Mouse (Mus musculus) leukemia stem cell, adult 10-12 weeks (primary cell): ENCODE data around the gene Phf7. TPM values are rescaled to one million over a fixed set of nuclear protein-coding genes. Genes with fewer than 3 reads are reported as not detected.

Experiments
- polyA plus RNA-seq: library from polyadenylated mRNA; stranded (reverse); fragments of >175 nt; gene quantifications from 2 replicates; pipeline ENCODE4 v1.2.3, GENCODE M21; 2012; ENCODE audit warnings: low replicate concordance

The Phf7 gene
- 1.8 and 3.5 TPM in 2 replicates for polyA plus RNA-seq

DNA sequence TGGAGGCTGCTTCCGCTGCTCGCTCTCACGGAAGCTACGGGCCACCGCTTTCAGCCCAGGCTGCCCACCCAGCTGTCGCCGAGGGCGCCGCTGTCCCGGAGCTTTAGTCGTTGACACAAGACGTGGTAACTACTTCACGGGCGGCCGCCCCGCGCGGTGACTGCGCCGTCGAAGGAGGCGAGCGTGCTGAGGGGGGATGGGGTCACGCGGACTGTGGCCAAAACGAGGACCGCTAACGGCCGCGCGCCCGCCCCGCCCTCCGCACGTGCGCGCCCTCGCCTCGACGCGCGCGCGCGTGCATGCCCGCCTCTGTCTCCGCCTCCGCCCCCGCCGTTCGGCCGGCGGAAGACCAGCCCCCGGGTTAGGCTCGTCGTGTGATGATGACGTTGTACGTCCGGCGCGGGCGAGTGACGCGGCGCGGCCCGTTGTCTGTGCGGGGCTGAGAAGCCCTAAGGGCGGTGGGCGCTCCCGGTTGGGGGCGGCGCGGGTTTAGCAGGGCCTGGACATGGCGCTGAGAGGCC is at the start of gene Phf7, which contains the start of gene Bap1:
TSS of gene Phf7 (minus strand) at position 234 of the 521 bp plus-strand sequence.
TSS of gene Bap1 (plus strand) at position 367 of the 521 bp plus-strand sequence.

DNA sequence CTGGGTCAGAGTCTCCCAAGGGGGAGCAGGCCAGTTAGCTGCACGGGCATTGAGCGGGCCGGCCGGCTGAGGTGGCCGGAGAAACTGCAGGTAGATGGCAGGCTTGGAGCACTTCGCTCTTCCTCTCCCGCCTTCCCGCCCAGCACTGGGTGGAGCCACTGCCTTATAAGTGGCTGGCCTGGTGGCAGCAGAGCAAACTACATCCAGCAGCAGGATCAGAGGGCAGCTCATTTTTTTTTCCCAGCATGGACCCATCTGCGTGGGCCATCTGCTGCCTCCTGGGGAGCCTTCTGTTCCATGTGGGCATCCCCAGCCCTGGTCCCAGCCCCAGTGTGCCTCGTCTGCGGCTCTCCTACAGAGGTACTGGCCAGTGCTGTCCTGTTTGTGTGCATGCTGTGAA is 33.5 kb downstream of the Phf7 start, which contains the start of gene Sema3g:
TSS of gene Sema3g (plus strand) at position 195 of the 400 bp plus-strand sequence.

DNA sequence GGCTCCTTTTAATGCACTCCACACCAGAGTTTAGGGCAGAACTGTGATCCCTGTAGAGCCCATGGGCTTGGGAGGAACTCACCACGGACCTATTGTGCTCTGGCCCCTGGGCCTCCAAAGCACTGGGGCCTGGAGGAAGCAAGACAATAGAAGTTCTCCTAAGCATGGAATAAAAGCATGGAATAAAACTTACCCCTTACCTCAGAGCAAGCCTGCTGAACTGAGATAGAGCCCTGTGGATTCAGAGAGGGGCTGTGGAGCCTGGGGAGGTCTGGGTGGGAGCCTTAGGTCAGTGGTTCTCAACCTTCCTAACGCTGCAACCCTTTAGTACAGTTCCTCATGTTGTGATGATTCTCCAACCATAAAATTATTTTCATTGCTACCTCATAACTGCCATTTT is 34.3 kb downstream of the Phf7 start, which contains the start of gene Nisch:
TSS of gene Nisch (minus strand) at position 101 of the 400 bp plus-strand sequence.

DNA sequence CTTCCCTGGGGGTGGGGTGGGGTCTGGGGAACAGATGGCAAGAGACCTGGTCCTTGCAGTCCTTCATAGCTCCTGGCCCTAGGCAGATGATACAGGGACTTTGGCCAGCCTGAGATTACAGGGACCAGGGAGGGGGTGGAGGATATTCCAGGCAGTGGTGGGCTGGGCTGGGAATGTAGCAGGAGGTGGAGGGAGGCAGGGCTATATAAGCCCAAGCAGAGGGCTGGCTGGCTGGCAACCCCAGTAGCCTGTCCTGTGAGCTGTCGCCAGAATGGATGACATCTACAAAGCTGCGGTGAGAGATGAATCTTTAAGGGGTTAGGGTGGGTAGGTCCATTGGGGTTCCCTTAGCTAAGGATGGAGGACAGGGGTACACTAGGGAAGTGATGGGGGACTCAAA is 43.0 kb downstream of the Phf7 start, which contains the start of gene Tnnc1:
TSS of gene Tnnc1 (plus strand) at position 229 of the 400 bp plus-strand sequence.

Other genes with a start within 250 kb of the Phf7 start
- gene Glt8d1, start 249.9 kb downstream of the Phf7 start, polyA plus RNA-seq: 2.4 and 4.0 TPM in 2 replicates
- gene Spcs1, start 249.6 kb downstream of the Phf7 start, polyA plus RNA-seq: 15.1 and 44.4 TPM in 2 replicates
- gene Pbrm1, start 232.2 kb downstream of the Phf7 start, polyA plus RNA-seq: 7.6 and 21.7 TPM in 2 replicates
- 5.0 and 14.9 TPM in 2 replicates for gene Gnl3, start 232.2 kb downstream of the Phf7 start, polyA plus RNA-seq
- gene Smim4, start 122.4 kb downstream of the Phf7 start, polyA plus RNA-seq: 48.2 and 72.9 TPM in 2 replicates
- 40.8 and 99.2 TPM in 2 replicates for gene Nt5dc2, start 120.3 kb downstream of the Phf7 start, polyA plus RNA-seq
- gene Stab1, start 82.7 kb downstream of the Phf7 start, polyA plus RNA-seq: 2.1 and 4.2 TPM in 2 replicates
- 0.26 TPM in 1 of 2 replicates, not detected in the other for gene Tnnc1, start 43.0 kb downstream of the Phf7 start, polyA plus RNA-seq
- 128 and 175 TPM in 2 replicates for gene Nisch, start 34.4 kb downstream of the Phf7 start, polyA plus RNA-seq
- 0.21 and 0.60 TPM in 2 replicates for gene Sema3g, start 33.5 kb downstream of the Phf7 start, polyA plus RNA-seq
- gene Bap1, start 133 bp upstream of the Phf7 start, polyA plus RNA-seq: 34.1 and 85.8 TPM in 2 replicates
- gene Dnah1, start 72.6 kb upstream of the Phf7 start, polyA plus RNA-seq: 0.08 TPM in 1 of 2 replicates, not detected in the other
- gene Capn7, start 85.3 kb upstream of the Phf7 start, polyA plus RNA-seq: 5.7 and 7.8 TPM in 2 replicates
- gene Sh3bp5, start 184.8 kb upstream of the Phf7 start, polyA plus RNA-seq: 9.4 and 19.6 TPM in 2 replicates
- gene Eaf1, start 243.1 kb upstream of the Phf7 start, polyA plus RNA-seq: 345 and 612 TPM in 2 replicates
- gene Mettl6, start 243.7 kb upstream of the Phf7 start, polyA plus RNA-seq: 1.1 and 3.7 TPM in 2 replicates